Mouse (Mus musculus) gastrocnemius, postnatal 36 days (tissue): ENCODE results near the gene Katnbl1. TPM values are rescaled to one million over a fixed set of nuclear protein-coding genes. Genes with fewer than 3 reads are reported as not detected.
A peak's percentile ranks its signal among the peaks of the same experiment; 100 is the strongest.

Experiments used
- DNase-seq, 2 experiments: peaks; one replicate each; pipeline ENCODE4 v3.0.0; 2022
- intact Hi-C: fragments of 180-260 bp; cut with DNase I; formaldehyde crosslinking; loops from one replicate; pipeline ENCODE4 v1.15.1; 2025
- total RNA-seq, 2 experiments: library from RNA; stranded (reverse); gene quantifications; 2 replicates each; pipeline ENCODE4 v1.2.3; 2021

Gene Katnbl1
- total RNA-seq, 2 experiments from 2014 or later = 1.9 to 3.1 TPM

DNA sequence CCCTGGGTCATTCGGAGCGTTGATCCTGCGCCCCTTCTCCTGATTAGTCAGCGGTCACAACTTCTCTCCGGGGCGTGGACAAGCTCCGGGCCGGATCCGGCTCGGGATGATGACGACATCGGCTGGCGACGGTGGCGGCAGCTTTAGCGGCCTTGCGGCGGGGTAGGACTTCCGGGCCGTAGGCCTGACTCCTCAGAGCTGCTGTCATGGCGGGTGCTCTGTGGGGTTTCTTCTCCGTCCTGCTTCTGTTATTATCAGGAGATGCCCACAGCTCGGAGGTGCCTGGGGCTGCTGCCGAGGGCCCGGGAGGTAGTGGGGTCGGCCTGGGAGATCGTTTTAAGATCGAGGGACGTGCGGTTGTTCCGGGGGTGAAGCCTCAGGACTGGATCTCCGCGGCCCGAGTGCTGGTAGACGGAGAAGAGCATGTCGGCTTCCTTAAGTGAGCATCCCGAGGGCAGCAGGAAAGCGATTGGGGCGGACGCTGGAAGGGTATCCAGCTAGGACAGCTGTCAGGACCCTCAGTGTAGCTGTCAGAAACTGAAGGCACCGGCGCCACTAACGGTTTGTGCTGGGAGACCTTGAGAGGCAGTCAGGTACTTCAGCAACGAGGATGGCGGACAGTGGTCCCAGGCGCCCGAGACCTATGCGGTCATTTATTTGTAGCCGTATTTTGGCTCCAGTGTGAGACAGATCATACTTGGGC, 76.0 kb downstream of the Katnbl1 start, which contains the start of gene Emc7:
Emc7 (plus strand) TSS at position 136 of the 703 bp plus-strand sequence.
- peak; percentile 96 to 97 for DNase-seq
- intact Hi-C loops = loop anchor here (5.0 kb wide), 1 partner anchor 78 kb away; the partner anchor contains the start of gene Katnbl1

DNA sequence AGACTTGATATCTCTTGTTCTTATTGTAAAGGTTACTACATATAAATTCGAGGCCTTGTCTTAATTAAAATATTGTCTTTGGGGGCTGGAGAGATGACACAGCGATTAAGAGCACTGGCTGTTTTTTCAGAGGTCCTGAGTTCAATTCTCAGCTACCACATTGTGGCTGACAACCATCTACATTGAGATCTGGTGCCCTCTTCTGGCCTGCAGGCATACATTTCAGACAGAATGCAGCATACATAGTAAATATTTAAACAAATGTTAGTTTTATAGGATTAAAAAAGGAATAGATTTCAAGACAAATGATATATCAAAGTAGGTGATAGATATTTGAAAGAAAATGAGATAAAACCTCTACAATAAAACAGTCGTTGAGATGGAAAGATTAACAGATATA, 81.5 kb downstream of the Katnbl1 start:
- intact Hi-C loops = no loop called here
- no peak for DNase-seq

Other genes with a start within 250 kb of the Katnbl1 start
- gene Olfr1316, start 244.2 kb upstream of the Katnbl1 start, total RNA-seq = not detected
- not detected for gene Olfr1317, start 238.9 kb upstream of the Katnbl1 start, total RNA-seq
- gene Olfr1318, start 225.0 kb upstream of the Katnbl1 start, total RNA-seq = not detected
- 1 to 10 TPM in 1 of 2 experiments, under 1 TPM in 1; 0.69 to 1.0 TPM for gene Lpcat4, start 139.7 kb upstream of the Katnbl1 start, total RNA-seq
- gene Nutm1, start 119.9 kb upstream of the Katnbl1 start, total RNA-seq = not detected
- 10 to 100 TPM; 46.2 to 50.4 TPM for gene Nop10, start 117.3 kb upstream of the Katnbl1 start, total RNA-seq
- 10 to 100 TPM; 18.5 to 27.1 TPM for gene Slc12a6, start 113.4 kb upstream of the Katnbl1 start, total RNA-seq
- under 1 TPM in 1 of 2 experiments, not detected in 1; 0.44 TPM for gene Gm21985, start 112.9 kb upstream of the Katnbl1 start, total RNA-seq
- 10 to 100 TPM; 59.0 to 71.1 TPM for gene Emc4, start 11.2 kb upstream of the Katnbl1 start, total RNA-seq
- 10 to 100 TPM; 11.5 to 12.7 TPM for gene Emc7, start 75.8 kb downstream of the Katnbl1 start, total RNA-seq
- not detected for gene Chrm5, start 101.6 kb downstream of the Katnbl1 start, total RNA-seq
- 10 to 100 TPM; 16.3 to 20.3 TPM for gene Aven, start 113.8 kb downstream of the Katnbl1 start, total RNA-seq